Mouse (Mus musculus) liver, embryonic 11.5 days (tissue): ENCODE measurements around the gene Zfp62. TPM values are rescaled to one million over a fixed set of nuclear protein-coding genes. Genes with fewer than 3 reads are reported as not detected.

Experiments
- polyA plus RNA-seq: library from polyadenylated mRNA; unstranded; fragments of >200 nt; fragmentation: Nextera tagmentation; extraction: Ambion mirVana; gene quantifications from 2 replicates; pipeline ENCODE4 v1.2.1, GENCODE M21; 2014

Gene Zfp62
- polyA plus RNA-seq, 1 experiment from 2014 or later, result 30.9 TPM

Other genes starting within 250 kb of the Zfp62 start
- gene Olfr56, start 224.4 kb upstream of the Zfp62 start, polyA plus RNA-seq, result 0.10 TPM in 1 of 2 replicates, not detected in the other
- gene 9930111J21Rik1, start 223.9 kb upstream of the Zfp62 start, polyA plus RNA-seq, result 0.48 and 0.51 TPM in 2 replicates
- 0.06 TPM in 1 of 2 replicates, not detected in the other for gene Gm12185, start 211.1 kb upstream of the Zfp62 start, polyA plus RNA-seq
- gene Tgtp1, start 209.1 kb upstream of the Zfp62 start, polyA plus RNA-seq, result 0.29 TPM in 1 of 2 replicates, not detected in the other
- 0.30 and 0.31 TPM in 2 replicates for gene 9930111J21Rik2, start 152.1 kb upstream of the Zfp62 start, polyA plus RNA-seq
- gene Tgtp2, start 139.1 kb upstream of the Zfp62 start, polyA plus RNA-seq, result 0.23 and 0.58 TPM in 2 replicates
- 6.0 and 8.2 TPM in 2 replicates for gene Ifi47, start 126.7 kb upstream of the Zfp62 start, polyA plus RNA-seq
- not detected in 2 replicates for gene Olfr1396, start 88.4 kb upstream of the Zfp62 start, polyA plus RNA-seq
- not detected in 2 replicates for gene Olfr1395, start 61.0 kb upstream of the Zfp62 start, polyA plus RNA-seq
- gene Olfr1394, start 48.9 kb upstream of the Zfp62 start, polyA plus RNA-seq, result not detected in 2 replicates
- 2.0 and 2.2 TPM in 2 replicates for gene Btnl9, start 16.1 kb upstream of the Zfp62 start, polyA plus RNA-seq
- 41.7 and 43.3 TPM in 2 replicates for gene Mgat1, start 40.9 kb downstream of the Zfp62 start, polyA plus RNA-seq
- 0.13 TPM in 1 of 2 replicates, not detected in the other for gene Olfr1393, start 75.0 kb downstream of the Zfp62 start, polyA plus RNA-seq
- not detected in 2 replicates for gene Olfr1392, start 82.0 kb downstream of the Zfp62 start, polyA plus RNA-seq
- gene Olfr10, start 101.4 kb downstream of the Zfp62 start, polyA plus RNA-seq, result not detected in 2 replicates
- not detected in 2 replicates for gene Olfr1391, start 119.5 kb downstream of the Zfp62 start, polyA plus RNA-seq
- gene Olfr1390, start 131.9 kb downstream of the Zfp62 start, polyA plus RNA-seq, result not detected in 2 replicates
- gene Olfr1389, start 219.8 kb downstream of the Zfp62 start, polyA plus RNA-seq, result not detected in 2 replicates
- gene Olfr1388, start 233.3 kb downstream of the Zfp62 start, polyA plus RNA-seq, result 0.19 and 0.21 TPM in 2 replicates